Mouse (Mus musculus): ENCODE measurements at regions not wholly inside any gene's neighbourhood (a gene's known extent, or its start where the extent isn't known, plus 50 kb on each side); places are given as distances from the start of the nearest gene placed in this dataset.

DNA sequence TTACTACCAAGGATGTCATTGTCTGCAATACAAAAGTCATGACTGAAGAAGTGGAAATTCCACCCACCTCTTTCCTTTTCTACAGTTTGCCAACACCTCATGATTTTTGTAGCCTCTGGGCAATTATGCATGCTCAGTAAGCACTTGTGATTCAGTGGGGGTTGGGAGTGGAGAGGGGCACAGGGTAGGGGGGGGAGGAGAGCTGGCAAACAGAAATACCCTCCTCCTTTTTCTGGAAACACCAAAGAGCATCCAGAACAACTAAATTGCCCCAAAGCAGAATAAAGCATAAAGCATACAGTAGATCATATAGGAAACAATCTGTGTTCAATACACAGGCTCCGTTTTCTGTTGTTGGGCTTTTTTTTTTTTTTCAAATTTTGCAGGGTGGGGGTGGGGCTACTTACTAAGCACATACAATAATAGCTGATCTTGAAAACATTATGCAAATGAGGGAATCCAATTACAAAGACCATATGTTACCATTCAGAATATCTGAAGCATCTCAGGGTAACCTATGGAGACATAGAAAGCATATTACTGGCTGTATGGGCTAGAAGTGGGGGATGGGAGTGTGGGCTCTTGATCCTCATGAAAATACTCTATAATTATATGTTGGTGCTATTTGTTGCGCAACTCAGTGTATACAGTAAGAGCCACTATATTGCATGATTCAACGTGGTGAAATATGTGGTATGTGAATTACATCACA lies 352.4 kb downstream of the Cmpk2 start:
- H3K9me3 ChIP-seq (replicated peaks), result peaks cover 24% of the 10 kb centered on the region
- no peaks in the 10 kb centered on the region for H3K36me3 ChIP-seq (replicated peaks)
- no peaks in the 10 kb centered on the region for H3K4me1 ChIP-seq (ENCODE audit: insufficient read depth, low read depth, low read length)
- DNase-seq (ENCODE audit: low spot score) (no peak), ATAC-seq (ENCODE audit: extremely low read depth, insufficient number of reproducible peaks, low FRiP score, poor library complexity, severe bottlenecking) (no peak)
- no peak overlapping the region for H3K4me3 ChIP-seq (ENCODE audit: low read depth, low read length)
- no peaks in the 10 kb centered on the region for H3K27me3 ChIP-seq (ENCODE audit: insufficient read depth, low read length)
- TF ChIP-seq GATA1 (IDR thresholded peaks at IDR 0.05; ENCODE audit: borderline replicate concordance, low read length), result no peak
- TF ChIP-seq POLR2AphosphoS5 (IDR thresholded peaks at IDR 0.05; ENCODE audit: insufficient replicate concordance, low read depth, low read length), result no peak
- no peak for TF ChIP-seq TAL1 (conservative IDR thresholded peaks at IDR 0.05; ENCODE audit: low read depth, low read length)
- TF ChIP-seq CTCF (IDR thresholded peaks at IDR 0.05; ENCODE audit: low read depth, low read length), result no peak
- no peak for TF ChIP-seq GATA2 (IDR thresholded peaks at IDR 0.05; ENCODE audit: borderline replicate concordance, low read depth, low read length)

DNA sequence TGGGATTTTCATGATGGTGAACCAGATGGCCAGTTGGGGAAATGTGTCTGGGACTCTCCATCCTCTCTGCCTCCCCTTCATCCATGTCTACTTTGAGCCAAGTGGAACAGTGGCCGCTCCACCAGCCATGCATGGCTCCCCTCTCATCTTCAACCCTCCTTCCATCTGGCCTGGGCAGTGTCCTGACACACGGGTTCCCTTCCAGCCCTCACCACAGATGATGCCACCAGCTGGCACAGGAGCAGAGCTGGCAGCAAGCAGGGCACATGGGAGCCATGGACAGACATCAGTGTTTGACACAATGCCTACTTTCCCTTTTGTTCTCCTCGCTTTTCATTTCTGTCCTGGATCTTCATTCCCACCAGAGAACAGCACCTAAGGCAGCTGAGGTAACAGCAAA lies 348.9 kb downstream of the Cmpk2 start:
- no peak for ATAC-seq (ENCODE audit: extremely low read depth, insufficient number of reproducible peaks, low FRiP score, poor library complexity, severe bottlenecking)
- Histone ChIP-seq H3K4me3 (ENCODE audit: low read depth, low read length) (no peak overlapping the region), H3K27me3 (ENCODE audit: insufficient read depth, low read length) (no peaks in the 10 kb centered on the region), H3K9me3 (replicated peaks) (peaks cover 31% of the 10 kb centered on the region), H3K4me1 (ENCODE audit: insufficient read depth, low read depth, low read length) (no peaks in the 10 kb centered on the region), H3K36me3 (replicated peaks) (no peaks in the 10 kb centered on the region)
- DNase-seq (ENCODE audit: low spot score), result no peak
- TF ChIP-seq CTCF (IDR thresholded peaks at IDR 0.05; ENCODE audit: low read depth, low read length) (no peak), GATA1 (IDR thresholded peaks at IDR 0.05; ENCODE audit: borderline replicate concordance, low read length) (no peak), GATA2 (IDR thresholded peaks at IDR 0.05; ENCODE audit: borderline replicate concordance, low read depth, low read length) (no peak), POLR2AphosphoS5 (IDR thresholded peaks at IDR 0.05; ENCODE audit: insufficient replicate concordance, low read depth, low read length) (no peak), TAL1 (conservative IDR thresholded peaks at IDR 0.05; ENCODE audit: low read depth, low read length) (no peak)

DNA sequence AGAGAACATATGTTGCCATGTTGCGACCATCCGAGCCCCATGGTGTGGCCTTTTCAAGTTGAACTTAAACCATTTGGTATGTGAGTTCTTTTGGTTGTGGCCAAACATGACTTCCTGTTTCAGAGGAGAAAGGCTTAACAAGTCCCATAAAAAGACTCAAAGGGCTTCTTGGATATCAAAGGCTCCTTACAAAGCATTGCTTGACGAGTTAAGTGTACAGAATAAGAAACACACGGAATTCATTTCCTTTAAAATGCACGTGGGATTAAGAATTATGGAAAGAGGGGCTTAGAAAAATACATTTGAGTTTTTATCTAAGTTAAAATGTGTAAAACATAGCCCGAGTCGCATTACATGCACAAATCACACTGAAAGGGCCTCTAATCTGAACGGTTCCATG lies 346.8 kb downstream of the Cmpk2 start:
- no peaks in the 10 kb centered on the region for H3K36me3 ChIP-seq (replicated peaks)
- H3K27me3 ChIP-seq (ENCODE audit: insufficient read depth, low read length), result no peaks in the 10 kb centered on the region
- DNase-seq (ENCODE audit: low spot score) (no peak), ATAC-seq (ENCODE audit: extremely low read depth, insufficient number of reproducible peaks, low FRiP score, poor library complexity, severe bottlenecking) (no peak)
- H3K4me3 ChIP-seq (ENCODE audit: low read depth, low read length), result no peak overlapping the region
- no peaks in the 10 kb centered on the region for H3K4me1 ChIP-seq (ENCODE audit: insufficient read depth, low read depth, low read length)
- H3K9me3 ChIP-seq (replicated peaks), result peaks cover 33% of the 10 kb centered on the region
- TF ChIP-seq CTCF (IDR thresholded peaks at IDR 0.05; ENCODE audit: low read depth, low read length) (no peak), POLR2AphosphoS5 (IDR thresholded peaks at IDR 0.05; ENCODE audit: insufficient replicate concordance, low read depth, low read length) (no peak), TAL1 (conservative IDR thresholded peaks at IDR 0.05; ENCODE audit: low read depth, low read length) (no peak), GATA1 (IDR thresholded peaks at IDR 0.05; ENCODE audit: borderline replicate concordance, low read length) (no peak), GATA2 (IDR thresholded peaks at IDR 0.05; ENCODE audit: borderline replicate concordance, low read depth, low read length) (no peak)

DNA sequence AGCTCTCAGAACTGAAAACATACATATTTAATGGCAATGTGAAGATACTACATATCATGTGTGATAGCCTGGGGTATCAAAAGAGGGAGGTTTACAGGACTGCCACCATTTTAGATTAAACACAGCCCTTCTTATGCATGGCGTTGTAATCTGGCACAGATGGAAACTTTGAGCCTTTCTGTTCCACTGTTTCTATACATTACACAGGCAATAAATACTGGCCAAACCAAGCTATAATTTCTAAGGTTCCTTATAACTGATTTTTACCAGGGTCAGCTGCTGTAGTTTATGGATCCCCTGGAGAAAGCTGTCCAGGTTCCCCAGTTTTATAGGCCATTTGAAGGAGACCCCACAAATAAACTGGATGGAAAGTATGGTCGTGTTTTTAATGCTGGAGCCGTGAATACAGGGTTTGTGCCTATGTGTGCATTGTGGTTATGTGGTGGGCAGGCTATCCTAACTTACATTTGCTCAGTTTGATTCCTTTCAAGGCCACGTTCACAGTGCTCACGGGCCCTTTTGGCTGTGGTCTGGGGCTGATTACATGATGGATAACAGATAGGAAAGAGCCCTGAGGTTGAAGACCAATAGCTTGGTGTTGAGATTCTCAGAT lies 341.7 kb downstream of the Cmpk2 start:
- Histone ChIP-seq H3K4me1 (ENCODE audit: insufficient read depth, low read depth, low read length) (no peaks in the 10 kb centered on the region), H3K9me3 (replicated peaks) (peaks cover 13% of the 10 kb centered on the region), H3K4me3 (ENCODE audit: low read depth, low read length) (no peak overlapping the region), H3K36me3 (replicated peaks) (no peaks in the 10 kb centered on the region), H3K27me3 (ENCODE audit: insufficient read depth, low read length) (no peaks in the 10 kb centered on the region)
- no peak for ATAC-seq (ENCODE audit: extremely low read depth, insufficient number of reproducible peaks, low FRiP score, poor library complexity, severe bottlenecking)
- no peak for TF ChIP-seq POLR2AphosphoS5 (IDR thresholded peaks at IDR 0.05; ENCODE audit: insufficient replicate concordance, low read depth, low read length)
- TF ChIP-seq GATA1 (IDR thresholded peaks at IDR 0.05; ENCODE audit: borderline replicate concordance, low read length), result no peak
- no peak for TF ChIP-seq TAL1 (conservative IDR thresholded peaks at IDR 0.05; ENCODE audit: low read depth, low read length)
- TF ChIP-seq CTCF (IDR thresholded peaks at IDR 0.05; ENCODE audit: low read depth, low read length), result no peak
- TF ChIP-seq GATA2 (IDR thresholded peaks at IDR 0.05; ENCODE audit: borderline replicate concordance, low read depth, low read length), result no peak
- no peak for DNase-seq (ENCODE audit: low spot score)

DNA sequence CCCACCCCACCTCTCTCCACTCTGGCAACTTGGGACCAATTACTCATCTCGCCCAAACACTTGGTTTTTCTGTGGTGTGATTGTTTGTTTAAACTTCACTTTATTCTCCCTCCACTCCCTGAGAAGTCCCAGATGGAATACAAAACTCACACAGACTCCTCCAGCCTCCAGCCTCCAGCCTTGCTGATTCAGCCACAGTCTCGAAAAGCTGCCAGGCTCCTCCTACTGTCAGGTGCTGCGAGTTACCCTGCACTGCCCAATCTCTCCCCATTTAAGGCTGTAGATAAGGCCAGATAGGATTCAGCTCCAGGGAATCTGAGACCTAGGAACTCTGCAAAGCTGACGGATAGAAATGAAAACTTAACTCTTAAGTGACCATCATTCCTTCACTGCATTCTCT lies 340.7 kb downstream of the Cmpk2 start:
- no peak for ATAC-seq (ENCODE audit: extremely low read depth, insufficient number of reproducible peaks, low FRiP score, poor library complexity, severe bottlenecking)

DNA sequence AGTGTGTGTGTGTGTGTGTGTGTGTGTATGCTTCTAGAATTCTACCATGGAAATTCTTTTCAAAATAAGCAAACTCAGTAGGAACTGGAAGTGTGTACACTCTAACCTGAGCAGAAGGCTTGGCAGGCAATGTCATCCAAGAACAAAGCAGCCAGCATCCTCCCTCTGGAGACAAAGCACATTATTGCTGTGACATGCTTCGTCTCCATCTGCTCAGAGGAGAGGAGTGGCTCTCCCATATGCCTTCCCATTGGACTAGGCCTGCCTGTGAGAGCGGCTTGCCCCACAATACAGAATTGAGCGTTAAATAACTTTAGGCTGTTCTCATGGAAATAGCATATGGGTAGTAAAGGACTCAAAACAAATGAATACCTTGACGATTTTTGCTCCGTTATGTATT lies 333.5 kb downstream of the Cmpk2 start:
- Histone ChIP-seq H3K4me1 (ENCODE audit: insufficient read depth, low read depth, low read length) (no peaks in the 10 kb centered on the region), H3K36me3 (replicated peaks) (no peaks in the 10 kb centered on the region), H3K4me3 (ENCODE audit: low read depth, low read length) (no peak overlapping the region), H3K9me3 (replicated peaks) (peaks cover 38% of the 10 kb centered on the region), H3K27me3 (ENCODE audit: insufficient read depth, low read length) (no peaks in the 10 kb centered on the region)
- TF ChIP-seq GATA1 (IDR thresholded peaks at IDR 0.05; ENCODE audit: borderline replicate concordance, low read length), result no peak
- TF ChIP-seq GATA2 (IDR thresholded peaks at IDR 0.05; ENCODE audit: borderline replicate concordance, low read depth, low read length), result no peak
- no peak for TF ChIP-seq POLR2AphosphoS5 (IDR thresholded peaks at IDR 0.05; ENCODE audit: insufficient replicate concordance, low read depth, low read length)
- no peak for TF ChIP-seq CTCF (IDR thresholded peaks at IDR 0.05; ENCODE audit: low read depth, low read length)
- no peak for TF ChIP-seq TAL1 (conservative IDR thresholded peaks at IDR 0.05; ENCODE audit: low read depth, low read length)
- ATAC-seq (ENCODE audit: extremely low read depth, insufficient number of reproducible peaks, low FRiP score, poor library complexity, severe bottlenecking) (no peak), DNase-seq (ENCODE audit: low spot score) (no peak)

More for the DNA sequence above, 340.7 kb downstream of the Cmpk2 start:
- peaks cover 19% of the 10 kb centered on the region for H3K9me3 ChIP-seq (replicated peaks)
- no peak overlapping the region for H3K4me3 ChIP-seq (ENCODE audit: low read depth, low read length)
- H3K27me3 ChIP-seq (ENCODE audit: insufficient read depth, low read length), result no peaks in the 10 kb centered on the region
- no peak for TF ChIP-seq TAL1 (conservative IDR thresholded peaks at IDR 0.05; ENCODE audit: low read depth, low read length)
- TF ChIP-seq GATA2 (IDR thresholded peaks at IDR 0.05; ENCODE audit: borderline replicate concordance, low read depth, low read length), result no peak
- no peak for TF ChIP-seq POLR2AphosphoS5 (IDR thresholded peaks at IDR 0.05; ENCODE audit: insufficient replicate concordance, low read depth, low read length)
- TF ChIP-seq CTCF (IDR thresholded peaks at IDR 0.05; ENCODE audit: low read depth, low read length), result no peak
- no peak for TF ChIP-seq GATA1 (IDR thresholded peaks at IDR 0.05; ENCODE audit: borderline replicate concordance, low read length)
- no peaks in the 10 kb centered on the region for H3K36me3 ChIP-seq (replicated peaks)
- DNase-seq (ENCODE audit: low spot score), result no peak
- no peaks in the 10 kb centered on the region for H3K4me1 ChIP-seq (ENCODE audit: insufficient read depth, low read depth, low read length)
